Mouse (Mus musculus): Measurements from ENCODE around the gene Slc9a5.

- no peak for TF ChIP-seq POLR2A (IDR thresholded peaks at IDR 0.05; ENCODE audit: control insufficient read depth, low read depth, low read length)
- no peak for TF ChIP-seq CTCF (IDR thresholded peaks at IDR 0.05; ENCODE audit: control insufficient read depth, insufficient read depth, insufficient replicate concordance, low read depth, low read length)
These were observed 44.6 kb downstream of the Slc9a5 start for GRCm38 (mm10) chr8:105393089-105393787.
